4 mouse cellular contexts compared by ENCODE assay signal in genomic region chr17:71535595-71535994, GRCm38 (mm10). TPM values are rescaled to one million over a fixed set of nuclear protein-coding genes. Genes with fewer than 3 reads are reported as not detected.
"Had no signal": no experiment of that assay in that cellular context is flagged by ENCODE, and none has a peak within 500 bp of the region (broad histone marks: within the 10 kb centered on the region; RNA-seq: fewer than 3 reads in every experiment).

No protein-coding gene starts in this region.

RNA-seq across cellular contexts. Expression of gene Ndc80, which starts 8.9 kb away (rescaled TPM):
- total RNA-seq: gastrocnemius, adult 8-10 months had no signal
- polyA plus RNA-seq: heart, adult 2 months had no signal

RNA-seq across cellular contexts. Expression of gene Spdya, which starts 16.3 kb away (rescaled TPM):
- total RNA-seq: common myeloid progenitor, adult 5-6 weeks had no signal
- polyA plus RNA-seq: erythroblast, embryonic 14.5 days; heart, adult 2 months had no signal
